Mouse (Mus musculus) liver, postnatal 0 days (tissue): ENCODE measurements around the gene Bcl7c.

Source experiments
- CTCF ChIP-seq: sonication (generic); IDR thresholded peaks from 2 replicates; pipeline ENCODE4 v1.5.1; 2016; ENCODE audit warnings: antibody characterized with exemption, low read depth
- EP300 ChIP-seq: IDR thresholded peaks from 2 replicates; pipeline ENCODE4 v1.6.1; 2016; ENCODE audit warnings: antibody characterized with exemption, low read depth, mild to moderate bottlenecking

DNA sequence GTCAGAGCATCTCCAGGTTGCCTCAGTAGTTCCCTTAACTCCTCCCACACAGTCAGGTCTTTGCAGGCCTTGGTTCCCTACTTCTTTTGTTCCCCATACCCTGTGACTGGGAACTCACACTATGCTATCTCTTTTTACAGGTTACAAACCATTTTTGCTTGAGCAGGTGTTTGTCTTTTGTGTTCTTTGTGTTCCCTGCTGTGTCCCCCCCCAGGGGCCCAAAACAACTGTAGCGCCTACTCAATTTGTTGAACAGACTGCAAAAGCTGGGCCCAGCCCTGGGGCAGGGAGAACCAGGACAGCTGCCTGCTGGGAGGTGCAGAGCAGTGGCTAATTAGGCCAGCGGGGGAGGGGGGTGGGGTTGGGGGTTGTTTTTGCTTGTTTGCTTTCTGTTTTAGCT, 90.8 kb downstream of the Bcl7c start:
- no peak for TF ChIP-seq CTCF
- TF ChIP-seq EP300: no peak
